ENCODE assay signal across 16 mouse cellular contexts in the genomic region with DNA sequence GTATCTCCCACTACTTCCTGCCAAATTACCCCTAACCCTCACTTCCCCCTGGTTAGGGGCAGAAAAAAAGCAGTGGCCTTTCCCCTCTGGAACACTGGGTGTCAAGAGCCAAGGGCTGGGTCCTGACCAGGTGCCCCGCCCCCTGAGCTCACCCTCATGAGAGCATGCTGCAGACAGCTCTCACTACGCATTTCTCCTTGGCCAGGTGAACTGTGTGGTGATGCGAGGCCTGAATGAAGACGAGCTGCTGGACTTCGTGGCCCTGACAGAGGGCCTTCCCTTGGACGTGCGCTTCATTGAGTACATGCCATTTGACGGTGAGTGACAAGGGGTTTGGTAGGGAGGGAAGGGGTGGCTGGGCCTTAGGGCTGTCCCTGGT. TPM values are rescaled to one million over a fixed set of nuclear protein-coding genes. Genes with fewer than 3 reads are reported as not detected.
DNase-seq lines count a peak whose midpoint lies in the region; ATAC-seq and TF ChIP-seq lines count a peak whose summit lies in the region.
"Had no signal": no experiment of that assay in that cellular context is flagged by ENCODE, and none has a peak within 500 bp of the region (broad histone marks: within the 10 kb centered on the region; RNA-seq: fewer than 3 reads in every experiment).

No protein-coding gene starts in this region.

- TF ChIP-seq EP300 in heart, postnatal 0 days (IDR thresholded peaks at IDR 0.05; ENCODE audit: low read depth) = no peak

- H3K4me2 ChIP-seq in heart, postnatal 0 days (ENCODE audit: low read depth, low read length) = no peak overlapping the region
- no peak overlapping the region for H3K4me2 ChIP-seq in lung, embryonic 14.5 days
- H3K4me2 ChIP-seq: forebrain, embryonic 12.5 days; hindbrain, embryonic 13.5 days; liver, embryonic 13.5 days; midbrain, embryonic 11.5 days had no signal

- no peaks in the 10 kb centered on the region for H3K9me3 ChIP-seq in heart, postnatal 0 days (replicated peaks; ENCODE audit: control insufficient read depth, low read length)
- H3K9me3 ChIP-seq in lung, embryonic 14.5 days (ENCODE audit: low read depth, low read length) = no peaks in the 10 kb centered on the region
- H3K9me3 ChIP-seq: forebrain, embryonic 12.5 days; hindbrain, embryonic 13.5 days; liver, embryonic 13.5 days had no signal

- no peak overlapping the region for H3K4me3 ChIP-seq in heart, postnatal 0 days (ENCODE audit: low read depth, low read length)
- H3K4me3 ChIP-seq in lung, embryonic 14.5 days (ENCODE audit: low read depth, low read length) = no peak overlapping the region
- H3K4me3 ChIP-seq: forebrain, embryonic 12.5 days; hindbrain, embryonic 13.5 days; liver, embryonic 13.5 days had no signal

- H3K27me3 ChIP-seq in heart, postnatal 0 days (ENCODE audit: control insufficient read depth, insufficient read depth, low read length) = no peaks in the 10 kb centered on the region
- no peaks in the 10 kb centered on the region for H3K27me3 ChIP-seq in lung, embryonic 14.5 days (ENCODE audit: insufficient read depth, low read length)
- H3K27me3 ChIP-seq: forebrain, embryonic 12.5 days; hindbrain, embryonic 13.5 days; liver, embryonic 13.5 days had no signal

- DNase-seq in heart, adult 11 months = peak; percentile 86
- no peak for DNase-seq in heart, adult 8-10 months (ENCODE audit: low spot score)
- no peak for DNase-seq in heart, postnatal 0 days (ENCODE audit: low spot score)
- no peak for DNase-seq in heart, postnatal 4 days
- no peak for DNase-seq in lung, embryonic 14.5 days
- no peak for DNase-seq in lung, postnatal 14 days
- no peak for DNase-seq in left cerebral cortex, adult 11 months (ENCODE audit: low spot score)
- DNase-seq: cerebellum, adult 18-20 months; cerebellum, postnatal 25 days; kidney, adult 11 months; layer of hippocampus, adult 9-11 months; liver, embryonic 13.5 days; retina, postnatal 1 day had no signal

- H3K36me3 ChIP-seq in heart, postnatal 0 days (replicated peaks; ENCODE audit: control insufficient read depth, insufficient read depth, low read length) = peaks cover 23% of the 10 kb centered on the region
- H3K36me3 ChIP-seq in lung, embryonic 14.5 days (ENCODE audit: insufficient read depth) = peaks cover 34% of the 10 kb centered on the region

- no peak overlapping the region for H3K27ac ChIP-seq in heart, postnatal 0 days (ENCODE audit: low read depth)
- H3K27ac ChIP-seq in lung, embryonic 14.5 days (ENCODE audit: low read depth) = no peak overlapping the region
- H3K27ac ChIP-seq: forebrain, embryonic 12.5 days; hindbrain, embryonic 13.5 days; liver, embryonic 13.5 days had no signal

- TF ChIP-seq CTCF in heart, postnatal 0 days (IDR thresholded peaks at IDR 0.05; ENCODE audit: low read depth) = no peak
- no peak for TF ChIP-seq CTCF in lung, embryonic 14.5 days (IDR thresholded peaks at IDR 0.05; ENCODE audit: low read depth)

- H3K4me1 ChIP-seq in heart, postnatal 0 days (ENCODE audit: control insufficient read depth, insufficient read depth) = peaks cover 8% of the 10 kb centered on the region; the same call in 1 of the 2 replicates
- H3K4me1 ChIP-seq in lung, embryonic 14.5 days (ENCODE audit: insufficient read depth) = no peaks in the 10 kb centered on the region
- H3K4me1 ChIP-seq: forebrain, embryonic 12.5 days; hindbrain, embryonic 13.5 days; liver, embryonic 13.5 days had no signal

- H3K9ac ChIP-seq in heart, postnatal 0 days (replicated peaks; ENCODE audit: low read depth, low read length) = no peak overlapping the region
- no peak overlapping the region for H3K9ac ChIP-seq in lung, embryonic 14.5 days
- H3K9ac ChIP-seq: forebrain, embryonic 12.5 days; hindbrain, embryonic 13.5 days; liver, embryonic 13.5 days had no signal

- ATAC-seq in heart, postnatal 0 days (ENCODE audit: insufficient read depth, low read depth) = peak; percentile 53
- peak; percentile 44; the same call in 1 of the 2 replicates for ATAC-seq in lung, embryonic 14.5 days (ENCODE audit: insufficient read depth)

- WGBS in heart, postnatal 0 days = 80% methylated on average over 8 of the region's 8 CpGs
- 76% methylated on average over 8 of the region's 8 CpGs for WGBS in lung, embryonic 14.5 days

RNA-seq across cellular contexts. Expression of a gene that starts 21.1 kb away (rescaled TPM):
- total RNA-seq in heart, adult 8-10 months (2022) = 10 to 100 TPM; 23.0 to 29.5 (median 24.5) TPM
- total RNA-seq in heart, postnatal 0 days (2014; rRNA removed; ENCODE audit: low replicate concordance) = 13.1 and 18.6 TPM in 2 replicates
- polyA plus RNA-seq in heart, postnatal 0 days (2015; fragmentation: Nextera tagmentation; extraction: Ambion mirVana) = 2.3 and 2.8 TPM in 2 replicates
- total RNA-seq in heart, postnatal 4 days (2021) = 10 to 100 TPM; 15.6 to 19.6 TPM
- 7.7 and 8.0 TPM in 2 replicates for polyA plus RNA-seq in lung, embryonic 14.5 days (2014; fragmentation: Nextera tagmentation; extraction: Ambion mirVana)
